In genomic region chrX:161776321-161776962, GRCm38 (mm10) we compare ENCODE assay signal across 12 mouse cellular contexts. TPM values are rescaled to one million over a fixed set of nuclear protein-coding genes. Genes with fewer than 3 reads are reported as not detected.
DNase-seq lines count a peak whose midpoint lies in the region; ATAC-seq lines count a peak whose summit lies in the region.
"Had no signal": no experiment of that assay in that cellular context is flagged by ENCODE, and none has a peak within 500 bp of the region (broad histone marks: within the 10 kb centered on the region; RNA-seq: fewer than 3 reads in every experiment).

No protein-coding gene starts in this region.

- H3K27ac ChIP-seq in hindbrain, embryonic 12.5 days: no peak overlapping the region
- no peak overlapping the region for H3K27ac ChIP-seq in midbrain, embryonic 12.5 days (replicated peaks)
- H3K27ac ChIP-seq: liver, embryonic 14.5 days had no signal

- H3K27me3 ChIP-seq in hindbrain, embryonic 12.5 days: peaks cover 58% of the 10 kb centered on the region
- peaks cover 69% of the 10 kb centered on the region for H3K27me3 ChIP-seq in midbrain, embryonic 12.5 days

- peak; percentile 11 for DNase-seq in layer of hippocampus, adult 11-12 months (ENCODE audit: low spot score)
- no peak for DNase-seq in layer of hippocampus, postnatal 25 days (ENCODE audit: extremely low spot score in 1 of 2, low spot score in 1 of 2)
- peak; percentile 42 to 60 for DNase-seq in right cerebral cortex, postnatal 10 days (ENCODE audit: low spot score in 2 of 2)
- DNase-seq in spleen, postnatal 4 days (ENCODE audit: low spot score in 2 of 2): no peak
- DNase-seq in kidney, postnatal 10 days: no peak
- DNase-seq: cerebellum, postnatal 36 days; heart, postnatal 14 days; kidney, postnatal 4 days had no signal

- ATAC-seq in hindbrain, embryonic 12.5 days (ENCODE audit: low FRiP score): peak; percentile 78
- peak; percentile 92 for ATAC-seq in midbrain, embryonic 12.5 days (ENCODE audit: low FRiP score, low read depth)
- ATAC-seq in inflammation-experienced regulatory T-cells, adult 6 months: no peak

- H3K36me3 ChIP-seq in hindbrain, embryonic 12.5 days: 0 out of 2 replicates have a peak, but pooled peaks cover 5% of the 10 kb centered on the region
- no peaks in the 10 kb centered on the region for H3K36me3 ChIP-seq in midbrain, embryonic 12.5 days

- H3K9ac ChIP-seq in hindbrain, embryonic 12.5 days: no peak overlapping the region
- no peak overlapping the region for H3K9ac ChIP-seq in midbrain, embryonic 12.5 days (replicated peaks)
- H3K9ac ChIP-seq: liver, embryonic 14.5 days had no signal

- H3K9me3 ChIP-seq in hindbrain, embryonic 12.5 days (replicated peaks): no peaks in the 10 kb centered on the region
- no peaks in the 10 kb centered on the region for H3K9me3 ChIP-seq in midbrain, embryonic 12.5 days

- H3K4me3 ChIP-seq in hindbrain, embryonic 12.5 days: no peak overlapping the region
- H3K4me3 ChIP-seq in midbrain, embryonic 12.5 days: no peak overlapping the region

- 0 out of 2 replicates have a peak, but pooled peaks cover 4% of the 10 kb centered on the region for H3K4me1 ChIP-seq in hindbrain, embryonic 12.5 days
- H3K4me1 ChIP-seq in midbrain, embryonic 12.5 days: no peaks in the 10 kb centered on the region; the same call in 1 of the 2 replicates

- no peak overlapping the region for H3K4me2 ChIP-seq in hindbrain, embryonic 12.5 days (replicated peaks)
- no peak overlapping the region for H3K4me2 ChIP-seq in midbrain, embryonic 12.5 days (replicated peaks)

- WGBS in hindbrain, embryonic 12.5 days: 54% methylated on average over 12 of the region's 12 CpGs
- WGBS in midbrain, embryonic 12.5 days: 44% methylated on average over 12 of the region's 12 CpGs

RNA-seq across cellular contexts. Expression of gene Rai2, which starts 59.6 kb away (rescaled TPM):
- total RNA-seq in layer of hippocampus, postnatal 25 days (2021): 10 to 100 TPM in 1 of 2 experiments, 1 to 10 TPM in 1; 9.9 to 11.9 TPM
- polyA plus RNA-seq in hindbrain, embryonic 12.5 days (2016; fragmentation: Nextera tagmentation; extraction: Ambion mirVana): 10.1 and 12.5 TPM in 2 replicates
- polyA plus RNA-seq in midbrain, embryonic 12.5 days (2016; fragmentation: Nextera tagmentation; extraction: Ambion mirVana): 5.5 and 6.2 TPM in 2 replicates
- not detected for polyA plus RNA-seq in inflammation-experienced regulatory T-cells, adult 6 months (2017; shearing (Covaris generic))

Comparison
In these comparisons a context has a peak if more than half of its experiments do, and no peak if none do; other contexts are left out.
1. DNase-seq: peak in layer of hippocampus, adult 11-12 months (single experiment) and right cerebral cortex, postnatal 10 days (2 of 2); none in layer of hippocampus, postnatal 25 days (0 of 2), spleen, postnatal 4 days (0 of 2) and kidney, postnatal 10 days (single experiment).